Mouse (Mus musculus) hindbrain, embryonic 14.5 days (tissue): ENCODE data around the gene Gm3233. TPM values are rescaled to one million over a fixed set of nuclear protein-coding genes. Genes with fewer than 3 reads are reported as not detected.
"Not testable (repeated sequence)": the region's sequence is repeated elsewhere in the genome, so short reads cannot be mapped to it uniquely, and the experiment has no call there.

ENCODE experiments used
- ATAC-seq: fragments of 200-750 bp; cut with Nextera tagmentation; 2 replicates; pipeline ENCODE4 v1.8.0; 2017; ENCODE audit warnings: moderate number of reproducible peaks, mild to moderate bottlenecking, moderate TSS enrichment, moderate library complexity; ENCODE audit not compliant: low FRiP score
- DNase-seq: peaks from one replicate; pipeline ENCODE4 v3.0.0-alpha.2; 2015; ENCODE audit warnings: low spot score
- H3K27ac ChIP-seq: fragments of 300-500 bp; sonication (generic); 2 replicates; pipeline ENCODE4 v1.5.1; 2014; ENCODE audit warnings: mild to moderate bottlenecking, moderate library complexity
- H3K27me3 ChIP-seq: fragments of 300-500 bp; sonication (generic); 2 replicates; pipeline ENCODE4 v1.6.1; 2014; ENCODE audit warnings: mild to moderate bottlenecking, low read length, mixed read lengths; ENCODE audit not compliant: control insufficient read depth, insufficient read depth
- H3K36me3 ChIP-seq: fragments of 300-500 bp; sonication (generic); replicated peaks from 2 replicates; pipeline ENCODE4 v1.6.1; 2014; ENCODE audit not compliant: control insufficient read depth, insufficient read depth
- H3K4me1 ChIP-seq: fragments of 300-500 bp; sonication (generic); replicated peaks from 2 replicates; pipeline ENCODE4 v1.6.1; 2014; ENCODE audit warnings: antibody characterized with exemption, low read length, mixed read lengths; ENCODE audit not compliant: control insufficient read depth, insufficient read depth
- H3K4me2 ChIP-seq: fragments of 300-500 bp; sonication (generic); replicated peaks from 2 replicates; pipeline ENCODE4 v1.6.1; 2014; ENCODE audit warnings: mild to moderate bottlenecking, moderate library complexity
- H3K4me3 ChIP-seq: fragments of 300-500 bp; sonication (generic); replicated peaks from 2 replicates; pipeline ENCODE4 v1.5.1; 2014; ENCODE audit warnings: mild to moderate bottlenecking, low read length
- H3K9ac ChIP-seq: fragments of 300-500 bp; sonication (generic); 2 replicates; pipeline ENCODE4 v1.6.1; 2014
- H3K9me3 ChIP-seq: fragments of 300-500 bp; sonication (generic); 2 replicates; pipeline ENCODE4 v1.6.1; 2016; ENCODE audit warnings: low read length; ENCODE audit not compliant: control insufficient read depth
- WGBS: fragments of 180-500 bp; shearing (Covaris S2); extraction: QIAGEN DNeasy Blood & Tissue Kit; methylation state at CpG from one replicate; pipeline ENCODE4 v1.1.7; 2014; 5-methylcytosine and 5-hydroxymethylcytosine counted together
- polyA plus RNA-seq: library from polyadenylated mRNA; unstranded; fragments of >200 nt; fragmentation: Nextera tagmentation; extraction: Ambion mirVana; gene quantifications from 2 replicates; pipeline ENCODE4 v1.2.1, GENCODE M21; 2014

Gm3233 gene
- polyA plus RNA-seq, 1 experiment from 2014 or later, result not detected

- WGBS, result 58% methylated on average over 4 of the region's 5 CpGs
- H3K27ac ChIP-seq, H3K9me3 ChIP-seq, ATAC-seq, H3K4me1 ChIP-seq, H3K27me3 ChIP-seq, H3K9ac ChIP-seq, H3K4me2 ChIP-seq, H3K36me3 ChIP-seq, DNase-seq, H3K4me3 ChIP-seq: not testable (repeated sequence)
Observed at GRCm38 (mm10) chr10:77741924-77742688, 17.4 kb downstream of the Gm3233 start, which contains the start of gene Gm18596. Gene Gm18596 (minus strand): TSS chr10:77742638.

GRCm38 (mm10) chr10:77738929-77739328, 20.6 kb downstream of the Gm3233 start:
- Histone ChIP-seq H3K27me3 (no peaks in the 10 kb centered on the region), H3K4me1 (no peaks in the 10 kb centered on the region), H3K27ac (no peak overlapping the region), H3K36me3 (no peaks in the 10 kb centered on the region), H3K9ac (no peak overlapping the region), H3K9me3 (peaks cover 4% of the 10 kb centered on the region; the same call in 1 of the 2 replicates), H3K4me3 (no peak overlapping the region), H3K4me2 (no peak overlapping the region)
- ATAC-seq (no peak), DNase-seq (no peak)
- 90% methylated on average over 4 of the region's 4 CpGs for WGBS

GRCm38 (mm10) chr10:77735928-77736327, 23.6 kb downstream of the Gm3233 start:
- 94% methylated on average over 1 of the region's 1 CpGs for WGBS
- no peaks in the 10 kb centered on the region for H3K4me1 ChIP-seq
- H3K27ac ChIP-seq, result no peak overlapping the region
- no peaks in the 10 kb centered on the region for H3K36me3 ChIP-seq
- no peaks in the 10 kb centered on the region for H3K27me3 ChIP-seq
- DNase-seq (no peak), ATAC-seq (no peak)
- no peak overlapping the region for H3K9ac ChIP-seq
- H3K9me3 ChIP-seq, result peaks cover 4% of the 10 kb centered on the region; the same call in 1 of the 2 replicates
- no peak overlapping the region for H3K4me3 ChIP-seq
- H3K4me2 ChIP-seq, result no peak overlapping the region

- Histone ChIP-seq H3K36me3 (no peaks in the 10 kb centered on the region), H3K4me2 (no peak overlapping the region), H3K27me3 (no peaks in the 10 kb centered on the region), H3K9ac (no peak overlapping the region), H3K4me1 (no peaks in the 10 kb centered on the region), H3K4me3 (no peak overlapping the region), H3K27ac (no peak overlapping the region), H3K9me3 (no peaks in the 10 kb centered on the region)
- DNase-seq, result no peak
- no peak for ATAC-seq
- WGBS, result 48% methylated on average over 4 of the region's 4 CpGs
Observed at GRCm38 (mm10) chr10:77729241-77729640, 30.2 kb downstream of the Gm3233 start.

GRCm38 (mm10) chr10:77728280-77728679, 31.2 kb downstream of the Gm3233 start:
- 68% methylated on average over 4 of the region's 4 CpGs for WGBS

GRCm38 (mm10) chr10:77726186-77726585, 33.3 kb downstream of the Gm3233 start, which contains the start of gene Gm10100:
Gene Gm10100 (plus strand): TSS chr10:77726486.
- no peak within 1 kb of the TSS for H3K9ac ChIP-seq

More at GRCm38 (mm10) chr10:77728280-77728679, 31.2 kb downstream of the Gm3233 start:
- H3K9me3 ChIP-seq, result no peaks in the 10 kb centered on the region
- ATAC-seq (no peak), DNase-seq (no peak)
- H3K27me3 ChIP-seq, result no peaks in the 10 kb centered on the region
- H3K36me3 ChIP-seq, result no peaks in the 10 kb centered on the region
- no peak overlapping the region for H3K4me2 ChIP-seq
- no peak overlapping the region for H3K9ac ChIP-seq
- H3K4me3 ChIP-seq, result no peak overlapping the region
- H3K27ac ChIP-seq, result no peak overlapping the region
- H3K4me1 ChIP-seq, result no peaks in the 10 kb centered on the region

GRCm38 (mm10) chr10:77724855-77725254, 34.6 kb downstream of the Gm3233 start:
- H3K4me2 ChIP-seq, result no peak overlapping the region
- H3K27ac ChIP-seq, result no peak overlapping the region
- DNase-seq (no peak), ATAC-seq (no peak)
- no peaks in the 10 kb centered on the region for H3K9me3 ChIP-seq
- H3K27me3 ChIP-seq, result no peaks in the 10 kb centered on the region
- H3K4me3 ChIP-seq, result no peak overlapping the region
- H3K9ac ChIP-seq, result no peak overlapping the region
- H3K36me3 ChIP-seq, result no peaks in the 10 kb centered on the region
- no peaks in the 10 kb centered on the region for H3K4me1 ChIP-seq
- 72% methylated on average over 8 of the region's 8 CpGs for WGBS

More at GRCm38 (mm10) chr10:77726186-77726585, 33.3 kb downstream of the Gm3233 start, which contains the start of gene Gm10100:
- Histone ChIP-seq H3K4me3 (no peak within 1 kb of the TSS), H3K4me2 (no peak within 1 kb of the TSS), H3K9me3 (no peaks in the 10 kb centered on the region), H3K27me3 (no peaks in the 10 kb centered on the region), H3K4me1 (no peaks in the 10 kb centered on the region), H3K27ac (no peak within 1 kb of the TSS), H3K36me3 (no peaks in the 10 kb centered on the region)
- 29% methylated on average over 3 of the region's 3 CpGs for WGBS
- no peak for ATAC-seq
- DNase-seq, result no peak

GRCm38 (mm10) chr10:77720299-77720698, 39.2 kb downstream of the Gm3233 start, which contains the start of gene Krtap12-1:
Gene Krtap12-1 (plus strand): TSS chr10:77720599.
- not testable (repeated sequence) for ATAC-seq, H3K4me1 ChIP-seq, H3K4me3 ChIP-seq, H3K36me3 ChIP-seq, DNase-seq, H3K27ac ChIP-seq, H3K27me3 ChIP-seq, H3K4me2 ChIP-seq, H3K9ac ChIP-seq, H3K9me3 ChIP-seq
- 90% methylated on average over 1 of the region's 1 CpGs for WGBS

GRCm38 (mm10) chr10:77715507-77715906, 44.0 kb downstream of the Gm3233 start, which contains the start of gene Gm10142:
Gene Gm10142 (plus strand): TSS chr10:77715807.
- Histone ChIP-seq H3K4me1 (no peaks in the 10 kb centered on the region), H3K4me3 (no peak within 1 kb of the TSS), H3K27ac (no peak within 1 kb of the TSS), H3K4me2 (no peak within 1 kb of the TSS), H3K27me3 (no peaks in the 10 kb centered on the region), H3K36me3 (no peaks in the 10 kb centered on the region), H3K9ac (no peak within 1 kb of the TSS), H3K9me3 (0 out of 2 replicates have a peak, but pooled peaks cover 7% of the 10 kb centered on the region)
- no peak for DNase-seq
- WGBS, result 90% methylated on average over 1 of the region's 1 CpGs
- no peak for ATAC-seq
